Mouse (Mus musculus) limb, embryonic 10.5 days (tissue): ENCODE data around the gene Cpeb1. TPM values are rescaled to one million over a fixed set of nuclear protein-coding genes. Genes with fewer than 3 reads are reported as not detected.
A peak's percentile ranks its signal among the peaks of the same experiment; 100 is the strongest.

Source experiments
- DNase-seq: peaks from one replicate; pipeline ENCODE4 v3.0.0-alpha.2; 2017; ENCODE audit warnings: low spot score
- H3K27ac ChIP-seq: fragments of 300-500 bp; sonication (generic); 2 replicates; pipeline ENCODE4 v1.5.1; 2016; ENCODE audit warnings: mild to moderate bottlenecking
- H3K27me3 ChIP-seq: fragments of 300-500 bp; sonication (generic); 2 replicates; pipeline ENCODE4 v1.6.1; 2016; ENCODE audit warnings: low read depth, mild to moderate bottlenecking; ENCODE audit not compliant: poor library complexity, severe bottlenecking
- H3K36me3 ChIP-seq: fragments of 300-500 bp; sonication (generic); 2 replicates; pipeline ENCODE4 v1.6.1; 2016; ENCODE audit warnings: mild to moderate bottlenecking, moderate library complexity
- H3K4me1 ChIP-seq: fragments of 300-500 bp; sonication (generic); 2 replicates; pipeline ENCODE4 v1.6.1; 2016
- H3K4me3 ChIP-seq: fragments of 300-500 bp; sonication (generic); 2 replicates; pipeline ENCODE4 v1.5.1; 2016; ENCODE audit warnings: mild to moderate bottlenecking, moderate library complexity
- H3K9me3 ChIP-seq: fragments of 300-500 bp; sonication (generic); replicated peaks from 2 replicates; pipeline ENCODE4 v1.6.1; 2016; ENCODE audit warnings: mild to moderate bottlenecking
- WGBS: fragments of 180-500 bp; shearing (Covaris S2); methylation state at CpG from one replicate; pipeline ENCODE4 v1.1.7; 2016; 5-methylcytosine and 5-hydroxymethylcytosine counted together
- polyA plus RNA-seq: library from polyadenylated mRNA; unstranded; fragments of >200 nt; fragmentation: Nextera tagmentation; extraction: Ambion mirVana; gene quantifications from 2 replicates; pipeline ENCODE4 v1.2.1, GENCODE M21; 2016

The Cpeb1 gene
- polyA plus RNA-seq, 1 experiment from 2014 or later, result not detected

DNA sequence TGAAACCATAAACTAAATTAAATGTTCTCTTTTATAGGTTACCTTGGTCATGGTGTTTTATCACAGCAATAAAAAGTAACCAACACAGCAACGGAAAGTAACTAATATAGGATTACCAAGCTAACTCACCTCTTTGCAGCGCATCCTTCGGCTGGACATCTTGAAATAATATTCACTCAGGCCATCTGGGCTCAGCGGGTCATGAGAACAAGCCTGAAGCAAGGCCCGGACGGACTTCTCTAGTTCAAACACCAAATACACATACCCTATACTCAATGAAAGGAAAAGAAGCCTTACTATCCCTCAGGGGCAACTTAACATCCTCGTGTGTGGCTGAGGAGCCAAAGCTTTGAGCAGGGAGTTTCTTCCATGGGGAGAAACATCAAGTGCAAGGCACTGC is 99.5 kb downstream of the Cpeb1 start:
- H3K27me3 ChIP-seq, result no peaks in the 10 kb centered on the region
- no peaks in the 10 kb centered on the region for H3K9me3 ChIP-seq
- DNase-seq, result peak; percentile 32
- peaks cover 23% of the 10 kb centered on the region for H3K4me1 ChIP-seq
- H3K36me3 ChIP-seq, result no peaks in the 10 kb centered on the region
- H3K4me3 ChIP-seq, result no peak overlapping the region
- no peak overlapping the region for H3K27ac ChIP-seq
- 65% methylated on average over 7 of the region's 7 CpGs for WGBS

DNA sequence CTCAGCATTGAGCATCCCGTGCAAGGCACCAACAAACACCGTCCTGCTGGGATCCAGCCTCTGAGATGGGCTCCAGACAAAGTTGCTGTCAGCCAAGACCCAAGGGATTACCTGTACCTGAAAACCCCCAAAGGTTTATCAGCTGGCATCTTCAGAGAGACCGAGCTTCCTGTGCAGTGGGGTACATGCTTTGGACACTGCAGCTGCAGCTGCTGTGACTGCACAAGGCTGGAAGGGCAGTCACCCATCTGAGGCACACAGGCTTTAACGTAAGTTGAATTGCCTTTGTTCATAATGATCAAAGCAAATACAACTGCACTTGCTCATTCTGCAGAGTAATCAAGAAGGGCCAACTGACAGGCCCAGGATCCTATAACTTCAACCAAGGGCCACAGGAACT is 103.4 kb downstream of the Cpeb1 start:
- Histone ChIP-seq H3K27ac (no peak overlapping the region), H3K36me3 (no peaks in the 10 kb centered on the region), H3K4me3 (no peak overlapping the region), H3K27me3 (no peaks in the 10 kb centered on the region), H3K9me3 (no peaks in the 10 kb centered on the region), H3K4me1 (peaks cover 23% of the 10 kb centered on the region)
- peak; percentile 17 for DNase-seq
- whole genome bisulfite sequencing, result 81% methylated on average over 4 of the region's 4 CpGs

DNA sequence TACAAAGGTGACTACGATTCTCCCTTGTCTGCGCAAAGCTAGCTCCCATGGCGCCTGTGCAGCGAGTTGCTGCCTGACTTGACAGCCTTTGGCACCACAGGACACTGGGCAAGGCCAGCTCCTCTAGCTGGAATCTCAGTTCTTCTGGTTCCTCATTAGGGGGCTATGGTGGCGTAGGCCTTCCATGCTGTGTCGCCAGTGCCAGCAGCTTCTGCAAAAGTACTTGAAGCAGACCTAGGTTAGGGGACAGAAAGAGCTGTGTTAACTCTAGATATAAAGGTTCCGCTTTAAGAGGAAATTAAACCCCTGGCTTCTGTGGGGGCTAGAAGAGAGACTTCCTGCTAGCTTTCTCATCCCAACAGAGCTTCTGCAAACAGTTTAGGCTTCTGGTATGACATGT is 107.1 kb downstream of the Cpeb1 start:
- H3K9me3 ChIP-seq, result no peaks in the 10 kb centered on the region
- 76% methylated on average over 7 of the region's 7 CpGs for WGBS
- no peak overlapping the region for H3K4me3 ChIP-seq
- H3K27me3 ChIP-seq, result no peaks in the 10 kb centered on the region
- peaks cover 11% of the 10 kb centered on the region for H3K4me1 ChIP-seq
- H3K27ac ChIP-seq, result no peak overlapping the region
- DNase-seq, result no peak
- peaks cover 13% of the 10 kb centered on the region for H3K36me3 ChIP-seq

DNA sequence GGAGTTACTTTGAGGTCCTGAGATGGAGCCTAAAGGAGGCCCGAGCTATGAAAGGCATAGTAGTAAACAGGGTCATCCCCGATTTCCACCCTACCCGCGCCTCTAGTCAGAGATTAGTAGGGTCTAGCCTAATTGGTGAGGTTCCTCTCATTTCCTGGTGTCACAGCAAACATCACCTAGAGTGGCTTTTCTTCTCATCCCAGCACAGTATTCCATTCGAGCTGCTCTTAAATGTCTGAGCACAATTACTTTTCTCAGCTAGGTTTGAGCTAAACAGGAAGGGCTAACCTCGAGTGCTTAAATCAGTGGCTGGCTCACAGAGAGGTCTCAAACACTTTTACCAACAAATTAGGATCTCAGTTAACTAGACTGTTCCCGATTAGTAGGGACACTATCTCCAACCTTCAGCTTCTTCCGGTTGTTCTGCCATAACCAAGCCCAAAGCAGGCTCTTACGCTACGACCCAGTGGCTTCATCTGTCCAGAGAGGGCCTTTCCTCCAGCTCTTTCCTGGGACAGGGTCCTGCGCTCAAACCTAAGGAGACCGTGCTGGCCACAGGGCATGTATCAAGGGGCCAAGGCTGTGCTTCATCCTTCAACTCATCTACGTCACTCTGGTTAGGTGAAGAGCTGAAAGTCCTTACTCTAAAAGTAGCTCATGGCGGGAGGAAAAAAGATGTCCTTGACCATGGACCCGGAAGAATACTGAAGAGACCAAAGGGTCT is 109.7 kb downstream of the Cpeb1 start:
- Histone ChIP-seq H3K4me1 (peaks cover 18% of the 10 kb centered on the region), H3K4me3 (peak overlapping the region; percentile 95), H3K9me3 (no peaks in the 10 kb centered on the region), H3K27ac (peak overlapping the region; percentile 97), H3K36me3 (peaks cover 39% of the 10 kb centered on the region), H3K27me3 (no peaks in the 10 kb centered on the region)
- no peak for DNase-seq
- WGBS, result 61% methylated on average over 15 of the region's 15 CpGs

DNA sequence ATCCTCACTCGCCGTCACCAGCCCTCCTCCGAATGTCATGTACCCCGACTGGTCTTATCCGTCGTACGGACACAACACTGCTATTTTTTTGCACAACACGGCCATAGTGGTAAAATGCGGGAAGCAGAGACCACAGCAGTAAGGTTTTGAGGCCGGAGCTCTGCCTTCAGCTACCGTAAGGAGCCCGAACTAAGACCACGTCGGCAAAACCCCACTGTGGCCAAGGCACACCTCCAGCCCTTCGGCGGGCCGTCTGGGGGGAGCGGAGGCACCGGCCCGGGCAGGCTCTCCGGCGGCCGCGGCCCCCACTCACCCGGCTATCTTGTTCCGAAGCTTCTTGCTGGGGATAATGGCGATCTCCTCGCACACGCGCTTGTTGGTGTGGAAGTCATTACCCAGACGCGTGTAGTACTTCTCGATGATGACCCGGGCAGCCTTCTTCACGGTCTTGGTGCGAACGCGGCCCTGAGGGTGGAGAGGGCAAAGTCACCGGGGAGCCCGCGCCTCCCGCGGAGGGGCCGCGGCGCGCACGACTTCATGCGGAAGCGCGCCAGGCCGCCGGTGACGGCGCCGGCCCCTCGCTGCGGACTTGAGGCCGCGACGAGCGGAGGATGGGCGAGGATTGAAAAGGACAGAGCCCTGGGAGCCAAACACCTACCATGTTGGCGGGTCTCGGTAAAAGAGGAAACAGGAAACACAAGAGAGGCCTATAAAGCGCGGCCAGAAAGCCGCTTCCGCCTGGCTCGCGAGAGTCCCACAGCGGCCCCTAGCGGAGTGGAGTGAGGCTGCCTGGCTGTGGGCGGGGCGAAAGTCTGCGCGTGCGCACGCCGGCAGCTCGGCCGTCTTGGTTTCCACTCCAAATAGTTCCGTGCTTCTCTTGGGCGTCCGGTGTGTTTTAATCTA is 110.5 kb downstream of the Cpeb1 start, which contains the start of gene Rps17:
Gene Rps17 (minus strand): TSS at position 711 of the 903 bp plus-strand sequence.
- H3K4me3 ChIP-seq, result peak within 1 kb of the TSS; percentile 95
- no peaks in the 10 kb centered on the region for H3K27me3 ChIP-seq
- H3K36me3 ChIP-seq, result peaks cover 47% of the 10 kb centered on the region
- DNase-seq, result peak; percentile 100
- WGBS, result under 1% methylated on average over 85 of the region's 85 CpGs
- H3K9me3 ChIP-seq, result no peaks in the 10 kb centered on the region
- H3K27ac ChIP-seq, result peak within 1 kb of the TSS; percentile 97
- peaks cover 18% of the 10 kb centered on the region for H3K4me1 ChIP-seq

DNA sequence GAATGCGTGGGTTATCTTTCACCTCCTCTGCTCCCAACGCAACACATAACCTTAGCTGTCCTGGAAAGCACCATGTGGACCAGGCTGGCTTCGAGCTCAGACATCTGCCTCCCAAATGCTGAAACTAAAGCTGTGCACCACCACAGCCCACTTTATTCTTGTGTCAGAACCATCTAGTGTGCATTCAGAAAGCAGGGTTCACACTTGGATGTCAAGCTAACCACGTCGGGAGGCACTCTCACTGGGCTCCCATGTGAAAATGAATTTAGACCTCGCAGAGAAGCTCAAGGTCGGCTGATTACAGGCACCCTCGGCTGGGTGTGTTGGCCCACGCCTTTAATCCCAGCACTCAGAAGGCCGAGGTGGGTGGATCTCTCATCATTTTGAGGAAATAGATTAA is 111.4 kb downstream of the Cpeb1 start:
- H3K27me3 ChIP-seq, result no peaks in the 10 kb centered on the region
- peak overlapping the region; percentile 97 for H3K27ac ChIP-seq
- no peak for DNase-seq
- peak overlapping the region; percentile 95 for H3K4me3 ChIP-seq
- peaks cover 57% of the 10 kb centered on the region for H3K36me3 ChIP-seq
- peaks cover 18% of the 10 kb centered on the region for H3K4me1 ChIP-seq
- 16% methylated on average over 10 of the region's 10 CpGs for WGBS
- H3K9me3 ChIP-seq, result no peaks in the 10 kb centered on the region

DNA sequence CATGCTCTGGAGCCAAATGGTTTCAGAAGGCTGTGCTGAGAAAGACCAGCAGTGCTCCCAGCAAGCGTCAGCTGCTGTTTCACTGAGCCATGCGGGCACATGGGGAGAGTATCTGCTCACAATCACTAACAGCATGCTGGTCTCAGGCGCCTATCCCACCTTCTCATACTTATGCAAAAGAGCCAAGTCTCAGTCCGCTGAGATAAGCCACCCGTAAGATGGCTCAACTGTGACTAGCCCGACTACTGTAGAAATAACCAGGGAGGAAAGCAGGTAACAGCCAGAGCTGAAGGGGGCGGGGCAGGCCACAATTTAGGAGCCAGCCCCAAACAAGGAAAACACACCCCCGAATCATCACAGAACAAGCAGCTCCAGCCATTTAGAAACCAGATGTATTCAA is 111.9 kb downstream of the Cpeb1 start:
- no peak for DNase-seq
- Histone ChIP-seq H3K9me3 (no peaks in the 10 kb centered on the region), H3K4me1 (peaks cover 18% of the 10 kb centered on the region), H3K27ac (peak overlapping the region; percentile 97; the same call in 1 of the 2 replicates), H3K4me3 (peak overlapping the region; percentile 95), H3K27me3 (no peaks in the 10 kb centered on the region), H3K36me3 (peaks cover 62% of the 10 kb centered on the region)
- WGBS, result 39% methylated on average over 8 of the region's 8 CpGs

DNA sequence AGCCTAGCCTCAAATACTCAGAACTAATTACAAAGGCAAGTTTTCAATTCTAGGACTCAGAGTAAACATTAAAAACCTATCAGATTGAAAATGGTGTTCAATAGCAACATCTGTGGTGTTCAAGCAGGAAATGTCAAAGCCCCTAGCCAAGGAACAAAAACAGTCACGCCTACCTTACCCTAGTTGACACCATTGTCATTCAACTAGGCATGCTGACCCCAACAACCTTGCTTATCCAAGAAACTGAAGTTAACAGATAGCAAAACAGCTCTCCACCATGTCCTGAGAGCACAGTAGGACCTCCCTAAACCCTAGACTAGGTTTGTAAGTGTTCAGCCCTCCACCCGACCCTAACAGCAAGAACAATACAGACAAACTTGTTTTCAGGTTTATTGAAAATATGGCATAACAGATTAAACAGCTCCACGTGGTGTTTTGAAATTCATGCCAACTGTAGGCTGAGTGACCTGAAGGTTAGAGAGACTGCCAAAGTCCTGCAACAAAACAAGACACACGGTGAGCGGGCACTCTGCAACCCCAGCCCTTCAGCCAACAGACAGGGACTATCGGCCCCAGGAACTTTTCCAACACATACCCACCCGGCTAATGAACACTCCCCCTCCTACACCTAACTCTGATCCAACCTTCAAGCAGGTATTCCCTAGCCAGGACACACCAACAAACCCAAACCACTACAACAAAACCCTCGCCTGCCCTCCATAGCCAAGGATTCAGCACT is 112.7 kb downstream of the Cpeb1 start:
- Histone ChIP-seq H3K4me3 (peak overlapping the region; percentile 95), H3K27me3 (no peaks in the 10 kb centered on the region), H3K4me1 (peaks cover 18% of the 10 kb centered on the region), H3K9me3 (no peaks in the 10 kb centered on the region), H3K36me3 (peaks cover 70% of the 10 kb centered on the region), H3K27ac (no peak overlapping the region)
- 85% methylated on average over 8 of the region's 8 CpGs for WGBS
- no peak for DNase-seq

DNA sequence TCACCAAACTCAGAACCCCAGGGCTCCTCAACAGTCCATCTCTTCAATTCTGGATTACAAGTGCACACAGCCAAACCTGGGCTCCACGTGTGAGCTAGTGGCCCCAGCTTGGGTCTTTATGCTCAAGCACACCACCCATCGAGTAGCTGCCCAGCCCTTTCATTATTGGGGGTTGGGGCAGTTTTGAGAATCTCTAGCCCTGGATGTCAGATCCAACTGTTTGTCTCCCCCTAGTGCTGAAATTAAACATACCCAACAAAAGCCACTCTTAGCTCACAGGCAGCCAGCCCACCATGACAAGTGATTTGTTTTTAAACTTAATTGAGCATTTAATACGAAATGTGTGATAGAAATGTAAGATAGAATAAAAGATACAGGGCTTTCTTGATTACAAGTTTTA is 113.7 kb downstream of the Cpeb1 start:
- WGBS, result 75% methylated on average over 3 of the region's 3 CpGs

DNA sequence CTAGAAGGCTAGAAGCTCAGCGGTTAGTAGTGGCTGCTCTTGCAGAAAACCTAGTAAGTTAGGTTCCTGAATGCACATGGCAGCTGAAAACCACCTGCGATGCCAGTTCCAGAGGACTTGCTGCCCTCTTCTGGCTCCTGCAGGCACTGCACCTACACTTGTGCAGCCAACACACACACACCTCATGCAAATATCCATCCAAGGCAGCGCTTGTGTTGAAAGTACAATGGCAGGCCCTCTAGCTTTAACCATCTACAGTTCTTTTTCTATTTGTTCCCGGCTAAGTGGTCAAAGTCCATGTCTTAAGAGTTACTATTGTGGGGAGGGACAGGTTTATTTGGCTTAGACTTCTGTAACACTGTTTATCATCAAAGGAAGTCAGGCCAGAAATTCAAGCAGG is 115.5 kb downstream of the Cpeb1 start:
- Histone ChIP-seq H3K36me3 (peaks cover 94% of the 10 kb centered on the region), H3K27me3 (no peaks in the 10 kb centered on the region), H3K27ac (no peak overlapping the region), H3K4me1 (peaks cover 18% of the 10 kb centered on the region), H3K4me3 (no peak overlapping the region), H3K9me3 (no peaks in the 10 kb centered on the region)
- peak; percentile 79 for DNase-seq
- WGBS, result 85% methylated on average over 4 of the region's 4 CpGs

More for the DNA sequence above, 113.7 kb downstream of the Cpeb1 start:
- Histone ChIP-seq H3K9me3 (no peaks in the 10 kb centered on the region), H3K27me3 (no peaks in the 10 kb centered on the region), H3K36me3 (peaks cover 78% of the 10 kb centered on the region), H3K4me3 (no peak overlapping the region), H3K4me1 (peaks cover 18% of the 10 kb centered on the region), H3K27ac (no peak overlapping the region)
- no peak for DNase-seq

DNA sequence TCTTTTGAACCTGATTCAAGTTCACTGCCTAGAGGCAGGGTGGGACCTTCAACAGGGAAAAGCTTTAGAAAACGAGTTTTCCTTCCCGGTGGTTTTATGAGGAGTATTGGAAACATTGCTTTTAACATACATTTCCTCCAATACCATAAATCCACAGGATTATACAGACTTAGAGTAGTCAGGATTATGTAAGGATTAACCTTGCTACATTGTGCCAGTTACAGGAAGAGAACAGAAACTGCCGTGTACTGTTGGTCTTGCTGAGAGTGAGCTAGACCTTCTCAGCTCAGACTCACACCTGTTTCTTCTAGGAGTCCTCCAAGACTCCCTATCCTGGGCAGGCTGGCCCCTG is 116.8 kb downstream of the Cpeb1 start:
- peaks cover 87% of the 10 kb centered on the region for H3K36me3 ChIP-seq
- no peaks in the 10 kb centered on the region for H3K27me3 ChIP-seq
- no peak overlapping the region for H3K27ac ChIP-seq
- no peaks in the 10 kb centered on the region for H3K9me3 ChIP-seq
- DNase-seq, result no peak
- no peak overlapping the region for H3K4me3 ChIP-seq
- peaks cover 13% of the 10 kb centered on the region for H3K4me1 ChIP-seq
- 88% methylated on average over 3 of the region's 3 CpGs for WGBS

DNA sequence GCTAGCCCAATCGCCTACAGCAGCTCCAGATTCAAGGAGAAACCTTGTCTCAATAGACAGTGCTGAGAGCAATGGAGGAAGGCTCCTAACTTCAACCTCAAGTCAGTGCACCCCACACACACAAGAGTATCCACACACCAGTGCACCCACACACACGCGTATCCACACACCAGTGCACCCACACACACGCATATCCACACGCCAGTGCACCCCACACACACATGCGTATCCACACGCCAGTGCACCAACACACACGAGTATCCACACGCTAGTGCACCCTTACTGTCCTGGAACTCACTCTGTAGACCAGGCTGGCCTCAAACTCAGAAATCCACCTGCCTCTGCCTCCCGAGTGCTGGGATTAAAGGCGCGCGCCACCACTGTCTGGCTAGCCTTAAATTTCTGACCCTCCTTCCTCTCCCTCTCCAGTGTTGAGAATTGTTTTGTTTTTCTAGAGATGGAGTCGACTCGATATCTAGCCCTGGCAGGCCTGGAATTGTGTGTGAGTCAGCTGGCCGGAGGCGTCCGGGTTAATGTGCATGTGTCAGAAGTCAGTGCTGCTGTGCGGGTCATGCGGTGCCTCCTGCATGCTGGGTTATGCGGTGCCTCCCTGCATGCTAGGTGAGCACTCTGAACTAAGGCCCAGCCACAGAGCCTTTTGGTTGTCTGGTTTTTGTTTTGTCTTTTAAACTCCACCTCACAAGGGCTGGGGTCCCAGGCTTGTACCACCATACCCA is 117.3 kb downstream of the Cpeb1 start:
- Histone ChIP-seq H3K36me3 (peaks cover 87% of the 10 kb centered on the region), H3K27ac (no peak overlapping the region), H3K4me3 (no peak overlapping the region), H3K27me3 (no peaks in the 10 kb centered on the region), H3K4me1 (peaks cover 7% of the 10 kb centered on the region), H3K9me3 (no peaks in the 10 kb centered on the region)
- WGBS, result 96% methylated on average over 21 of the region's 21 CpGs
- DNase-seq, result no peak
